Mouse (Mus musculus) CH12.LX (cell line): ENCODE measurements around the gene Tcl1b4. TPM values are rescaled to one million over a fixed set of nuclear protein-coding genes. Genes with fewer than 3 reads are reported as not detected.

Experiments
- DNase-seq: peaks from one replicate; pipeline ENCODE4 v3.0.0-alpha.2; 2013; ENCODE audit errors: extremely low read depth
- H3K27ac ChIP-seq: 2 replicates; pipeline ENCODE4 v1.5.1; 2012; ENCODE audit warnings: low read depth, mild to moderate bottlenecking, control low read depth, moderate library complexity; ENCODE audit not compliant: insufficient read depth
- H3K27me3 ChIP-seq: replicated peaks from 2 replicates; pipeline ENCODE3; 2012; ENCODE audit warnings: inconsistent platforms
- H3K36me3 ChIP-seq, 2 experiments: replicated peaks in 1 of 2; 2 replicates each; pipeline versions ENCODE3 to v1.6.1; 2012; ENCODE audit warnings: inconsistent platforms in 1 of 2, low read length in 1 of 2, mild to moderate bottlenecking in 1 of 2, mixed read lengths in 1 of 2, moderate library complexity in 1 of 2; ENCODE audit not compliant: control insufficient read depth in 1 of 2, insufficient read depth in 1 of 2
- H3K4me1 ChIP-seq, 2 experiments: 2 replicates each; pipeline ENCODE4 v1.6.1; 2012; ENCODE audit warnings: inconsistent platforms in 1 of 2, moderate library complexity in 1 of 2; ENCODE audit not compliant: insufficient read depth in 2 of 2, control insufficient read depth in 1 of 2
- H3K4me2 ChIP-seq: 2 replicates; pipeline ENCODE4 v1.6.1; 2012; ENCODE audit warnings: low read depth, mild to moderate bottlenecking, control low read depth; ENCODE audit not compliant: poor library complexity, insufficient read depth, severe bottlenecking
- H3K4me3 ChIP-seq, 3 experiments: fragments of 150-350 bp in 1 of 3; sonication (generic) in 1 of 3; replicated peaks in 1 of 3; 2 replicates each; pipeline versions ENCODE3 to v1.5.1; 2011 to 2012; ENCODE audit warnings: low read depth in 2 of 3, low read length in 2 of 3, mild to moderate bottlenecking in 2 of 3, moderate library complexity in 2 of 3, control low read depth in 1 of 3, improper control_type of control experiment in 1 of 3, inconsistent platforms in 1 of 3, mixed read lengths in 1 of 3; ENCODE audit not compliant: poor library complexity in 1 of 3
- H3K79me2 ChIP-seq: replicated peaks from 2 replicates; pipeline ENCODE4 v1.6.1; 2012; ENCODE audit warnings: mild to moderate bottlenecking, moderate library complexity; ENCODE audit not compliant: control insufficient read depth, poor library complexity, insufficient read depth, severe bottlenecking; ENCODE audit errors: extremely low read depth
- H3K9ac ChIP-seq: 2 replicates; pipeline ENCODE4 v1.6.1; 2012; ENCODE audit warnings: low read depth, mild to moderate bottlenecking, control low read depth, moderate library complexity; ENCODE audit not compliant: insufficient read depth
- H3K9me3 ChIP-seq: replicated peaks from 2 replicates; pipeline ENCODE3; 2012; ENCODE audit warnings: low read length, inconsistent platforms, mixed read lengths
- CHD2 ChIP-seq: IDR thresholded peaks from 2 replicates; pipeline ENCODE4 v1.6.1; 2011; ENCODE audit warnings: low read length, improper control_type of control experiment
- CTCF ChIP-seq, 2 experiments: IDR thresholded peaks in 1 of 2; conservative IDR thresholded peaks in 1 of 2; 2 replicates each; pipeline ENCODE4 v1.5.1; 2011 to 2012; ENCODE audit warnings: low read depth in 2 of 2, low read length in 2 of 2, improper control_type of control experiment in 1 of 2, inconsistent platforms in 1 of 2, mild to moderate bottlenecking in 1 of 2, moderate library complexity in 1 of 2
- ELF1 ChIP-seq: IDR thresholded peaks from 2 replicates; pipeline ENCODE4 v1.6.1; 2014; ENCODE audit warnings: low read depth, mild to moderate bottlenecking, inconsistent platforms, low read length, improper control_type of control experiment
- GABPA ChIP-seq: IDR thresholded peaks from 2 replicates; pipeline ENCODE4 v1.6.1; 2012; ENCODE audit warnings: low read depth, low read length, improper control_type of control experiment, inconsistent platforms; ENCODE audit not compliant: insufficient replicate concordance
- IRF4 ChIP-seq: IDR thresholded peaks from 2 replicates; pipeline ENCODE4 v1.6.1; 2014; ENCODE audit warnings: low read depth, mild to moderate bottlenecking, inconsistent platforms, low read length, improper control_type of control experiment
- JUND ChIP-seq: conservative IDR thresholded peaks from 2 replicates; pipeline ENCODE4 v1.6.1; 2011; ENCODE audit warnings: low read depth, low read length, improper control_type of control experiment
- KAT2A ChIP-seq: IDR thresholded peaks from 2 replicates; pipeline ENCODE4 v1.6.1; 2012; ENCODE audit warnings: low read length, improper control_type of control experiment, inconsistent platforms; ENCODE audit not compliant: insufficient replicate concordance
- MAFK ChIP-seq: IDR thresholded peaks from 2 replicates; pipeline ENCODE4 v1.6.1; 2011; ENCODE audit warnings: low read length, improper control_type of control experiment; ENCODE audit not compliant: insufficient replicate concordance
- MAZ ChIP-seq: IDR thresholded peaks from 2 replicates; pipeline ENCODE4 v1.6.1; 2012; ENCODE audit warnings: low read depth, mild to moderate bottlenecking, inconsistent platforms, low read length, improper control_type of control experiment, moderate library complexity
- MEF2A ChIP-seq: IDR thresholded peaks from 2 replicates; pipeline ENCODE4 v1.6.1; 2014; ENCODE audit warnings: low read depth, mild to moderate bottlenecking, inconsistent platforms, low read length, improper control_type of control experiment, borderline replicate concordance
- MXI1 ChIP-seq: IDR thresholded peaks from 2 replicates; pipeline ENCODE4 v1.6.1; 2011; ENCODE audit warnings: mild to moderate bottlenecking, low read depth, low read length, improper control_type of control experiment
- MYC ChIP-seq: IDR thresholded peaks from 2 replicates; pipeline ENCODE4 v1.6.1; 2011; ENCODE audit warnings: low read depth, mild to moderate bottlenecking, improper control_type of control experiment, low read length
- NELFE ChIP-seq: IDR thresholded peaks from 2 replicates; pipeline ENCODE4 v1.6.1; 2011; ENCODE audit warnings: low read depth, low read length, improper control_type of control experiment
- NRF1 ChIP-seq: IDR thresholded peaks from 2 replicates; pipeline ENCODE4 v1.6.1; 2014; ENCODE audit warnings: low read depth, mild to moderate bottlenecking, inconsistent platforms, low read length, improper control_type of control experiment, moderate library complexity
- PAX5 ChIP-seq: IDR thresholded peaks from 2 replicates; pipeline ENCODE4 v1.6.1; 2012; ENCODE audit warnings: low read length, inconsistent platforms, mixed read lengths
- POLR2AphosphoS2 ChIP-seq: IDR thresholded peaks from 2 replicates; pipeline ENCODE4 v1.6.1; 2011; ENCODE audit warnings: low read depth, low read length, improper control_type of control experiment
- RCOR1 ChIP-seq: conservative IDR thresholded peaks from 2 replicates; pipeline ENCODE4 v1.6.1; 2012; ENCODE audit warnings: low read depth, mild to moderate bottlenecking, inconsistent platforms, low read length, improper control_type of control experiment
- SIN3A ChIP-seq: IDR thresholded peaks from 2 replicates; pipeline ENCODE4 v1.6.1; 2012; ENCODE audit warnings: low read length, improper control_type of control experiment, inconsistent platforms
- TBP ChIP-seq: conservative IDR thresholded peaks from 2 replicates; pipeline ENCODE4 v1.6.1; 2011; ENCODE audit warnings: low read depth, low read length, improper control_type of control experiment
- TCF12 ChIP-seq: IDR thresholded peaks from 2 replicates; pipeline ENCODE4 v1.6.1; 2014; ENCODE audit warnings: low read depth, mild to moderate bottlenecking, inconsistent platforms, low read length, improper control_type of control experiment
- USF2 ChIP-seq: conservative IDR thresholded peaks from 2 replicates; pipeline ENCODE4 v1.6.1; 2011; ENCODE audit warnings: low read depth, low read length, improper control_type of control experiment
- ZKSCAN1 ChIP-seq: IDR thresholded peaks from 2 replicates; pipeline ENCODE4 v1.6.1; 2012; ENCODE audit warnings: low read depth, inconsistent platforms, low read length, improper control_type of control experiment, borderline replicate concordance
- ZNF384 ChIP-seq: IDR thresholded peaks from 2 replicates; pipeline ENCODE4 v1.6.1; 2012; ENCODE audit warnings: low read depth, low read length, improper control_type of control experiment, inconsistent platforms
- dilution Hi-C: fragments of 300-500 bp; cut with MboI; formaldehyde crosslinking; loops from 2 replicates; pipeline ENCODE4 v1.14.3; 2020; ENCODE audit warnings: low sequenced_read_pairs; ENCODE audit not compliant: extremely low pct_unique_long_range_greater_than_20kb, extremely low pct_ligation_motif_present
- in situ Hi-C: fragments of 300-500 bp; cut with MboI; formaldehyde crosslinking; loops from 3 replicates; pipeline ENCODE4 v1.14.3; 2019; ENCODE audit warnings: low sequenced_read_pairs, low pct_ligation_motif_present, low pct_unique_long_range_greater_than_20kb, mixed read lengths
- polyA plus RNA-seq: library from polyadenylated mRNA; unstranded; fragments of >175 nt; gene quantifications from 2 replicates; pipeline ENCODE4 v1.2.1, GENCODE M21; 2012; ENCODE audit warnings: low read depth; ENCODE audit not compliant: insufficient read length
- total RNA-seq, 2 experiments: library from RNA; depleted of rRNA; stranded (reverse); fragments of 300-350 nt in 1 of 2; fragments of >200 nt in 1 of 2; gene quantifications; 2 replicates each; pipeline ENCODE4 v1.2.3; 2012 to 2014

Tcl1b4 gene
- total and polyA plus RNA-seq, 3 experiments, result not detected

DNA sequence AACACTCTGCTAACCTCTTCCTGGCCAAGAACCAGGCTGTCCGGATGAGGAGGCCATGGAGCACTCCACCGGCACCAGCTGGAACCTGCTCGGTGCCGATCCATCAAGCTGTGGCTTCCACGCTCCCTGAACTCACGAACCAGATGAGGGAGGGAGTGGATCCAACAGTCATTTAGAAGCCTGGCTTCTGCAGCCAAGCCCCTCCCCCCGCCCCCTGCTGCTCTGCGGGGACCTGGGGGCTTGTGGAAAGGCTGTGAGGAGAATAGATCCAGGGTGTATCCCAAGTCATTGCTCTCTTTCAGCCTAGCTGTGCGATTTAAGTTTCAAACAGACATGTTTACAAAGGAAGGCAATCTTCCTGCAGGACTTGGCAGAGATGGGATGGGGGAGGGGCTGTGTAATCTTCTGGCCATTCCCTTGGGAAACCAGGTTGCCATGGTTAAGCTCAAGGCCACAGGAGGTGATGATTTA, 47.0 kb downstream of the Tcl1b4 start:
- H3K4me1 ChIP-seq, result no peaks in the 10 kb centered on the region

GRCm38 (mm10) chr12:105253796-105254195, 52.0 kb downstream of the Tcl1b4 start:
- no peak overlapping the region for H3K9ac ChIP-seq
- no peaks in the 10 kb centered on the region for H3K4me1 ChIP-seq
- dilution Hi-C loops (no loop called here), in situ Hi-C loops (no loop called here)
- no peaks in the 10 kb centered on the region for H3K9me3 ChIP-seq
- H3K79me2 ChIP-seq, result no peaks in the 10 kb centered on the region
- TF ChIP-seq RCOR1 (no peak), CTCF (conservative IDR thresholded peaks at IDR 0.05 in 1 of 2, IDR thresholded peaks at IDR 0.05 in 1 of 2; ENCODE audit: low read depth in 2 of 2, low read length in 2 of 2) (no peak), ZNF384 (no peak), NRF1 (no peak), GABPA (no peak), USF2 (no peak), ELF1 (no peak), JUND (no peak), KAT2A (no peak), POLR2AphosphoS2 (no peak), MYC (no peak), MEF2A (no peak), CHD2 (no peak), ZKSCAN1 (no peak), MXI1 (no peak), SIN3A (no peak), TCF12 (no peak), PAX5 (no peak), IRF4 (no peak)
- H3K4me3 ChIP-seq, result no peak overlapping the region
- H3K27ac ChIP-seq, result no peak overlapping the region
- H3K4me2 ChIP-seq, result no peak overlapping the region
- no peak for DNase-seq
- H3K27me3 ChIP-seq, result peaks cover 65% of the 10 kb centered on the region
- H3K36me3 ChIP-seq, result no peaks in the 10 kb centered on the region

More for the DNA sequence above, 47.0 kb downstream of the Tcl1b4 start:
- DNase-seq, result no peak
- no peaks in the 10 kb centered on the region for H3K36me3 ChIP-seq
- in situ Hi-C loops, result no loop called here
- H3K79me2 ChIP-seq, result no peaks in the 10 kb centered on the region
- H3K9me3 ChIP-seq, result no peaks in the 10 kb centered on the region
- dilution Hi-C loops, result no loop called here
- no peak overlapping the region for H3K27ac ChIP-seq
- TF ChIP-seq MAFK (no peak), ELF1 (no peak), MXI1 (no peak), MYC (no peak), MAZ (no peak), POLR2AphosphoS2 (no peak), RCOR1 (no peak), IRF4 (no peak), NELFE (no peak), USF2 (no peak), TBP (no peak), JUND (no peak), GABPA (no peak), MEF2A (no peak)
- H3K4me3 ChIP-seq, result no peak overlapping the region
- H3K9ac ChIP-seq, result no peak overlapping the region
- peaks cover 71% of the 10 kb centered on the region for H3K27me3 ChIP-seq
- no peak overlapping the region for H3K4me2 ChIP-seq
